Mouse (Mus musculus): Measurements from ENCODE around the gene Slu7.

Slu7 gene

GRCm38 (mm10) chr11:43484652-43485051, 51.1 kb downstream of the Slu7 start:
- no peak for DNase-seq (ENCODE audit: low spot score in 2 of 2)

GRCm38 (mm10) chr11:43485855-43486254, 52.3 kb downstream of the Slu7 start:
- no peak for DNase-seq (ENCODE audit: low spot score in 2 of 2)

DNA sequence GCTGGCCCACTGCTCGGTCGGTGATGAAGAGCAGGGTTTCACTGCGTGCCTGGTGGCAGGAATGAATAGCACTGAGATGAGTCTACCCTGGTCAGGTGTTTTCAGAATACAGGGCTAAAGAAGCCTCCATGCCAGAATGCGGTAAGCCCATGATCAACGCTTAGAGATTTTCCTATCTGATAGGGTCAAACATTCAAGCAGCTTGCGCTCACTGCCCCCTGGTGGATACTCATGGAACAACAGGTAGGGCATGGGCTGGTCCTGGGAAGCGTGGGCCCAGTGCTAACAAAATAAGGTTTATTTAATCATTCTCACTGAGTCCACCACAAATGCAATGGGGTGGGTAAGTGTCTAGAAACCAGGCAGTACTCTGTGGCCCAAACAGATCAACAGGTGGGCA, 59.1 kb downstream of the Slu7 start:
- peak; percentile 67 to 73 for DNase-seq (ENCODE audit: low spot score in 2 of 2)

- DNase-seq (ENCODE audit: low spot score in 2 of 2) = peak; percentile 72 to 75
Observed at GRCm38 (mm10) chr11:43493815-43494409, 60.4 kb downstream of the Slu7 start.

DNA sequence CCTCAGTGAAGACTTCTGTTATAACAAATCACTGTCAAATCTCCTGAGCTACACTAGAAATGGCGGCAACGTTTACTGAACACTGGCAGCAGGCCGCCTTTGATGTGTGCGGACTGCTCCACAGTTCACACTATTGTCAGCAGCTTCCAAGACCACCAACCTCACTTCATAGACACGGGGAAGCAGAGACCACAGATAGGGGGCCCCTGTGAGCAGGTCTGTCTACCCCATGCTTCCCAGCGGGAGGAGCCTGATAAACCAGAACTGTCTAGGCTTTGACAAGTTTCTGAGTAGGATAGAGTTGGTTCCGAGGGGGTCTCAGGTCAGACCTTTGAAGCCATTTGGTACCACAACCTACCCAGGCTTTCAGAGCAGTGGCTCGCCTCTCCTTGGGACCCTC, 61.5 kb downstream of the Slu7 start:
- no peak for DNase-seq (ENCODE audit: low spot score in 2 of 2)

GRCm38 (mm10) chr11:43495532-43495931, 62.0 kb downstream of the Slu7 start:
- peak; percentile 51 to 55 for DNase-seq (ENCODE audit: low spot score in 2 of 2)
